Mouse (Mus musculus): Measurements from ENCODE around the gene Dnajb1.
"Not testable (repeated sequence)": the region's sequence is repeated elsewhere in the genome, so short reads cannot be mapped to it uniquely, and the experiment has no call there.

Gene Dnajb1

GRCm38 (mm10) chr8:83578131-83579055 is 29.6 kb upstream of the Dnajb1 start:
- no peak for DNase-seq (ENCODE audit: low read depth)

GRCm38 (mm10) chr8:83579676-83580075 is 28.3 kb upstream of the Dnajb1 start:
- no peak for DNase-seq (ENCODE audit: low read depth)

GRCm38 (mm10) chr8:83580826-83581225 is 27.2 kb upstream of the Dnajb1 start:
- DNase-seq (ENCODE audit: low read depth) = no peak

GRCm38 (mm10) chr8:83582226-83582625 is 25.8 kb upstream of the Dnajb1 start:
- DNase-seq (ENCODE audit: low read depth) = no peak

GRCm38 (mm10) chr8:83583236-83583635 is 24.8 kb upstream of the Dnajb1 start:
- DNase-seq (ENCODE audit: low read depth) = no peak

GRCm38 (mm10) chr8:83584771-83585170 is 23.2 kb upstream of the Dnajb1 start:
- no peak for DNase-seq (ENCODE audit: low read depth)

- no peak for DNase-seq (ENCODE audit: low read depth)
Observed at GRCm38 (mm10) chr8:83585333-83585732, 22.7 kb upstream of the Dnajb1 start.

GRCm38 (mm10) chr8:83587644-83588043 is 20.3 kb upstream of the Dnajb1 start:
- no peak for DNase-seq (ENCODE audit: low read depth)

GRCm38 (mm10) chr8:83588886-83589285 is 19.1 kb upstream of the Dnajb1 start:
- no peak for DNase-seq (ENCODE audit: low read depth)

GRCm38 (mm10) chr8:83590488-83591023 is 17.4 kb upstream of the Dnajb1 start:
- peak; percentile 60 for DNase-seq (ENCODE audit: low read depth)

GRCm38 (mm10) chr8:83592682-83593081 is 15.3 kb upstream of the Dnajb1 start:
- DNase-seq (ENCODE audit: low read depth) = no peak

GRCm38 (mm10) chr8:83593325-83594166 is 14.4 kb upstream of the Dnajb1 start:
- peak; percentile 62 for DNase-seq (ENCODE audit: low read depth)

GRCm38 (mm10) chr8:83594167-83595049 is 13.6 kb upstream of the Dnajb1 start:
- DNase-seq (ENCODE audit: low read depth) = peak; percentile 99

GRCm38 (mm10) chr8:83595050-83595345 is 13.0 kb upstream of the Dnajb1 start:
- not testable (repeated sequence) for DNase-seq (ENCODE audit: low read depth)

GRCm38 (mm10) chr8:83596369-83596768 is 11.6 kb upstream of the Dnajb1 start:
- DNase-seq (ENCODE audit: low read depth) = peak; percentile 69

- no peak for DNase-seq (ENCODE audit: low read depth)
Observed at GRCm38 (mm10) chr8:83598146-83598545, 9.8 kb upstream of the Dnajb1 start.

- no peak for DNase-seq (ENCODE audit: low read depth)
Observed at GRCm38 (mm10) chr8:83599814-83600213, 8.2 kb upstream of the Dnajb1 start.

GRCm38 (mm10) chr8:83602650-83603029 is 5.4 kb upstream of the Dnajb1 start:
- DNase-seq (ENCODE audit: low read depth) = peak; percentile 35

GRCm38 (mm10) chr8:83608398-83608829 is 421 bp downstream of the Dnajb1 start:
- DNase-seq (ENCODE audit: low read depth) = peak; percentile 89

GRCm38 (mm10) chr8:83609086-83609485 is 1.1 kb downstream of the Dnajb1 start:
- no peak for DNase-seq (ENCODE audit: low read depth)

- peak; percentile 43 for DNase-seq (ENCODE audit: low read depth)
Observed at GRCm38 (mm10) chr8:83609547-83610180, 1.7 kb downstream of the Dnajb1 start.
